Mouse (Mus musculus) gastrocnemius, adult 2 months (tissue): ENCODE data around the gene Arf5. TPM values are rescaled to one million over a fixed set of nuclear protein-coding genes. Genes with fewer than 3 reads are reported as not detected.

Source experiments
- DNase-seq: peaks from one replicate; pipeline ENCODE4 v3.0.0; 2022
- H3K27ac ChIP-seq: fragments of 200-600 bp; 2 replicates; pipeline ENCODE4 v1.8.1; 2022; ENCODE audit warnings: mild to moderate bottlenecking
- H3K4me3 ChIP-seq: fragments of 200-600 bp; 2 replicates; pipeline ENCODE4 v1.8.1; 2022; ENCODE audit warnings: mild to moderate bottlenecking, moderate library complexity
- CTCF ChIP-seq: fragments of 200-600 bp; IDR thresholded peaks from 2 replicates; pipeline ENCODE4 v1.8.1; 2022; ENCODE audit warnings: antibody characterized with exemption, mild to moderate bottlenecking, moderate library complexity
- intact Hi-C: fragments of 180-260 bp; cut with DNase I; formaldehyde crosslinking; loops from one replicate; pipeline ENCODE4 v1.15.1; 2025
- total RNA-seq, 2 experiments: library from RNA; stranded (reverse); gene quantifications; 2 replicates each; pipeline ENCODE4 v1.2.3; 2021

The Arf5 gene
- total RNA-seq, 2 experiments from 2014 or later: 75.7 to 82.4 TPM

- Histone ChIP-seq H3K27ac (no peak overlapping the region), H3K4me3 (peak overlapping the region; percentile 80)
- intact Hi-C loops: loop anchor here (5.0 kb wide), 2 partner anchors 43 to 157 kb away; no protein-coding TSS in a partner anchor
- no peak for DNase-seq
- no peak for TF ChIP-seq CTCF
These were observed 3.7 kb upstream of the Arf5 start for GRCm38 (mm10) chr6:28419673-28420072.

DNA sequence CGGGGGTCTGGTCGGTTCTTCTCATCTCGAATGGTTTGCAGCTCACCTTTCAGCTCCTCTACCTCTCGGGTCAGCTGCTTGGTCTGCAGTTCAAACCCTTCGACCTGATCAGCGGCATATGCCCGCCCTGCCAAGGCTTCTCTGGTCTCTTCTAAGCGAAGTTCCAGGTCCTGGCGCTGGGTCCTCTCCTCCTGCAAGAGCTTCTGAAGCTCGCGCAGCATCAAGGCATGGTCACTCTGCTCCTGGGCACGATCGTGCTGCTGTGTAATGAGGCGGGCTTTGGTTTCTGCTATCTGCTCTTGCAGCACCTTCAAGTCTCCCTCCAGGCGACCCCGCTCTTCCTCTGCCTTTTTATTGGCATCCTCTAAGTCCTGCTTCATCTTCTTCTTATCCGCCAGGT is 3.0 kb upstream of the Arf5 start:
- DNase-seq: no peak
- H3K4me3 ChIP-seq: peak overlapping the region; percentile 80
- no peak for TF ChIP-seq CTCF
- intact Hi-C loops: loop anchor here (5.0 kb wide), 2 partner anchors 42 to 158 kb away; no protein-coding TSS in a partner anchor
- peak overlapping the region; percentile 97; the same call in 1 of the 2 replicates for H3K27ac ChIP-seq

DNA sequence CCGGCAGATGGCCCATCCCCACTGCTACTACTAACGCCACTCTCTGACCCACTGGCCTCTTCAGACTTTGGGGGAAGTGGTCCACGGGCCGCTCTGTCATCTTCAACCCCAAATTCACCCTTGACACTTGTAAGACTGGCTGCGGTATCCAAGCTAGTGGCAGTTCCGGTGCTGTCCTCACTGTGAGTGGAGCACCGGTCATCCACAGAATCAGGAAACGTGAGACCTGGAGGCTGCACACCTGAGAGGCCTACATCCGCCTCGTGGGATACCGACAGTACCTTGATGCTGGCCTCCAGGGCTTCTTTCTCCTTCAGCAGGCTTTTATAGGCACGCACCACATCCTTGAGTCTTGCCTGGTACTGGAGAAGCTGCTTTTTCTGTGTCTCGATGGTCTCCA is 2.5 kb upstream of the Arf5 start:
- no peak for DNase-seq
- Histone ChIP-seq H3K4me3 (peak overlapping the region; percentile 80), H3K27ac (peak overlapping the region; percentile 97)
- intact Hi-C loops: loop anchor here (5.0 kb wide), 2 partner anchors 41 to 159 kb away; no protein-coding TSS in a partner anchor
- TF ChIP-seq CTCF: no peak

GRCm38 (mm10) chr6:28421469-28422000 is 1.8 kb upstream of the Arf5 start:
- intact Hi-C loops: loop anchor here (5.0 kb wide), 2 partner anchors 41 to 159 kb away; no protein-coding TSS in a partner anchor
- peak; percentile 97 for DNase-seq
- peak overlapping the region; percentile 97 for H3K27ac ChIP-seq
- TF ChIP-seq CTCF: peak; percentile 60
- peak overlapping the region; percentile 80 for H3K4me3 ChIP-seq

DNA sequence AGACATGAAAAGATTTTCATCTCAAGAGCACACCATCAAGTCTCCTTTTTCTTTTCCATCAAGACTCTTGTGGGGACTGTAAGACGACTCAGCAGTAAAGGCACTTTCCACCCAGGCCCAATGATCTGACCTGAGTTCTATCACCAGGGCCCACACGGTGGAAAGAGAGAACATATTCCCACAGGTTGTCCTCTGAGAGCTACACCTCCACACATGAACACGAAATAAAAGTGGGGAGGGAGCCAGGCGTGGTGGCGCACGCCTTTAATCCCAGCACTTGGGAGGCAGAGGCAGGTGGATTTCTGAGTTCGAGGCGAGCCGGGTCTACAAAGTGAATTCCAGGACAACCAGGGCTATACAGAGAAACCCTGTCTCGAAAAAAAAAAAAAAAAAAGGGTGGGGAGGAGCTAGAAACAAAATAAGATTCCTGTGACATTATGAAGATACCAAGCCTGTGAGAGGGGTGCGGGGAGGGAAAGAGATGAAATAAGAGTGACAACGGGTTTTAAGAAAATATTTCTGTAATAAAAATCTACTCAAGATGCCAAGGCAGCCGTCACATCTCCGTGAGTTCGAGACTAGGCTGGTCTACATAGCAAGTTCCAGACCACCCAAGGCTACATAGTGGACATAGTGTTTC is 589 bp upstream of the Arf5 start:
- no peak for TF ChIP-seq CTCF
- peak overlapping the region; percentile 96 for H3K4me3 ChIP-seq
- H3K27ac ChIP-seq: peak overlapping the region; percentile 97
- intact Hi-C loops: loop anchor here (1.0 to 5.0 kb wide), 3 partner anchors 40 to 160 kb away; no protein-coding TSS in a partner anchor
- DNase-seq: no peak

- DNase-seq: peak; percentile 59
- intact Hi-C loops: loop anchor here (1.0 to 5.0 kb wide), 3 partner anchors 38 to 162 kb away; no protein-coding TSS in a partner anchor
- TF ChIP-seq CTCF: peak; percentile 23; the same call in 1 of the 2 replicates
- H3K27ac ChIP-seq: peak overlapping the region; percentile 97
- H3K4me3 ChIP-seq: peak overlapping the region; percentile 96
These were observed 671 bp downstream of the Arf5 start for GRCm38 (mm10) chr6:28423767-28424695.

DNA sequence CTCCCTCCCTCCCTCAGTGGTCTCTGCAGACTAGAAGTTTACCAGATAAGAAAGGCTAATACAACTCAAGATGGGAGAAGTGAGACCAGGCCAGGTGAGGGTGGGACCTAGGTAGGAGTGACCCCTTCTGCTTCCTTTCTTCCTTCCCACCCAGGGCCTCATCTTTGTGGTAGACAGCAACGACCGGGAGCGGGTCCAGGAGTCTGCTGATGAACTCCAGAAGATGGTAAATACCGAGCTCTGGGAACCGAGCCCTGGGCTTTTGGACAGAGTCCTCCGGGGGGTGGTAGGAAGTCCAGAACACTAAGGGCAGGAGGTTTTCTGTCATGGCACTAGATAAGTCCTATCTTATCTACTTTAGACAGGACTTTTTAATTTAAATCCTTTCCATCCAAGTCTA is 1.7 kb downstream of the Arf5 start:
- intact Hi-C loops: no loop called here
- peak; percentile 26 for DNase-seq
- peak overlapping the region; percentile 96 for H3K4me3 ChIP-seq
- no peak overlapping the region for H3K27ac ChIP-seq
- no peak for TF ChIP-seq CTCF

DNA sequence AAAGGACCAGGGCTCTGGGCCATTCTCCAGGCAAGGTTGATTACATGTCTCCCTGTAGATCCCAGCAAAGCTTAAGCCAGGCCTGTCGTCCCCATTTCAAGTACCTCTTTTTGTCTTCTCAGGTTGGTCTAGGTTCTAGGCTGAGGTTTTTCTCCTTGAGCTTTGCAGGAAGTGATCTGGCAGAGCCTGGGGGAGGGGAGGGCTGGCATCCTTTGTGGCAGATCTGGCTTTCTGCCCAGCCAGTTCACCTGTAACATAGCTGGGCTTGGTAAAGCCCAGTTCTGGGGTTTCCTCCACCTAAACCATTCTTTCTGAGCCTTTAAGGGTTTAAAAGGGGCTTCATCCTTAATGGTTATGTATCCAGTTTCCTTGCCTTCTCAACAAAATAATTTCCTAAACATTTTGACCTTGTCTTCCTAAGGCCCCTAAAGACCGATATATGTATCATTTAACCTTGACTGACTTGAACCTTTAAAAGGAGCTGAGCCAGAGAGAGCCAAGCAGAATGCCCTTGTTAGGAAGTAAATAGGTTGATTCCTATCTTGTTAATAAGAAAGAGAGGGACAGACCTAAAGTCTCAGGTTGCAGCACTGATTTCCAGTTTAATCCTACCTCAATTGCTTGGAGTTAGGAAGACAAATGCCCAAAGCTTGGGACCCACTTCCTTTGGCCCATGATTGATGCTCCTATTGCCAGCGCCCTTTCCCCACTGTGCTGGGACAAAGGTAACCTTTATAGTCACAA is 3.9 kb downstream of the Arf5 start, which contains the start of gene Fscn3:
Fscn3 (plus strand) TSS at position 694 of the 744 bp plus-strand sequence.
- intact Hi-C loops: no loop called here
- no peak within 1 kb of the TSS for H3K4me3 ChIP-seq
- no peak for DNase-seq
- no peak within 1 kb of the TSS for H3K27ac ChIP-seq
- TF ChIP-seq CTCF: no peak

- TF ChIP-seq CTCF: no peak
- Histone ChIP-seq H3K4me3 (no peak within 1 kb of the TSS), H3K27ac (no peak within 1 kb of the TSS)
- no peak for DNase-seq
- intact Hi-C loops: no loop called here
These were observed 4.9 kb downstream of the Arf5 start, which contains the start of gene Gcc1 for GRCm38 (mm10) chr6:28428290-28428689. TSS of gene Gcc1 (minus strand) at chr6:28428390.

GRCm38 (mm10) chr6:28429870-28430269 is 6.5 kb downstream of the Arf5 start:
- Histone ChIP-seq H3K4me3 (no peak overlapping the region), H3K27ac (no peak overlapping the region)
- TF ChIP-seq CTCF: no peak
- DNase-seq: no peak
- intact Hi-C loops: no loop called here

- no peak for DNase-seq
- intact Hi-C loops: no loop called here
- no peak for TF ChIP-seq CTCF
- Histone ChIP-seq H3K4me3 (no peak overlapping the region), H3K27ac (no peak overlapping the region)
These were observed 7.6 kb downstream of the Arf5 start for GRCm38 (mm10) chr6:28430795-28431537.
